Mouse (Mus musculus): ENCODE results near the gene Lrrc74a.

The Lrrc74a gene

GRCm38 (mm10) chr12:86734319-86734810 is at the start of gene Lrrc74a:
Gene Lrrc74a (plus strand): TSS chr12:86734369.
- DNase-seq, result no peak

- no peak for DNase-seq
These were observed 48.9 kb upstream of the Lrrc74a start for GRCm38 (mm10) chr12:86685275-86685674.

- no peak for DNase-seq
These were observed 47.4 kb upstream of the Lrrc74a start for GRCm38 (mm10) chr12:86686551-86687330.

- peak in 1 of 2 experiments; percentile 31 for DNase-seq
These were observed 46.7 kb upstream of the Lrrc74a start for GRCm38 (mm10) chr12:86687445-86687955.

- DNase-seq, result peak in 1 of 2 experiments; percentile 51
These were observed 46.1 kb upstream of the Lrrc74a start for GRCm38 (mm10) chr12:86687971-86688573.

GRCm38 (mm10) chr12:86688917-86689316 is 45.3 kb upstream of the Lrrc74a start:
- DNase-seq, result no peak

- DNase-seq, result peak in 1 of 2 experiments; percentile 39
These were observed 43.3 kb upstream of the Lrrc74a start for GRCm38 (mm10) chr12:86690700-86691485.

DNA sequence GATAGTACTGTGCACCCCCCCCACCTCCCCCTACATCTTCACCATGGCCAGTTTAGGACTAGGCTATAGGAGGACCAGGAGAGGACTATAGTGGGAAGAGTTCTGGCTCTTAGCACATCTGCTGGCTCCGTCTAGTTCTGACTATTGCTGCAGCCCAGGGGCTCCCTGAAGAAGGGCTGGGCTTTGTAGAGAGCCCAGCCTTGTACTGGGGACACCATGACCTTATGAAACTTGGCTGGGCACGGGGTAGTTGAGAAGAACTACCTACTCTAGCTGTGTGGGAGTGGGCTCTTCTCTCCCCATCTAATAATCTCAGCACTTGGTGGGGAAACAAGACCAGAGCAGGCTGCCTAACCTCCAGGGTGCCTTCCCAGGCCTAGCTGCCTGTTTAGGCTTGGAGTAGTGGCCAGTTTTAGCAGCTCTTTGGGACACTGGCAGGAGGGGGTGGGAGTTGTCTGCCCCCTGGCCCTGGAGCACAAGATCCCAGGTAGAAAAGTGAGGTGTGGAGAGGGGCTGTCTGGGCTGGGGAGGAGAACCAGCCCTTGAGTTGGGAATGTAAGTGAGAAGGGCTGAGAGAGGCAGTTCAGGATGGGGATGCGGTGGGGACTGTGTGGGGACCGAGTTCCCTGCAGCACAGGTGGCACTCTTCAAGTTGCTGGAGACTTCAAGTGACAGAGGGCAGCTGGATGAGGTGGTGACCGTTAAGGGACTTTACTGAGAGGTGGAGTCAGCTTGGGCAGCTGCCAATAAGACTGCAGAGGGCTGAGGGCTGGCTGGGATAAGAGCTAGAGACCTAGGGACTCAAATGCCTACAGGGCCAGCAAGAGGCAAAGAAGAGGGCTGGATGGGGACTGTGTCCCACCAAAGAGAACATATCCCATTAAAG is 41.5 kb upstream of the Lrrc74a start:
- peak; percentile 66 to 75 for DNase-seq

GRCm38 (mm10) chr12:86693389-86693788 is 40.8 kb upstream of the Lrrc74a start:
- no peak for DNase-seq

DNA sequence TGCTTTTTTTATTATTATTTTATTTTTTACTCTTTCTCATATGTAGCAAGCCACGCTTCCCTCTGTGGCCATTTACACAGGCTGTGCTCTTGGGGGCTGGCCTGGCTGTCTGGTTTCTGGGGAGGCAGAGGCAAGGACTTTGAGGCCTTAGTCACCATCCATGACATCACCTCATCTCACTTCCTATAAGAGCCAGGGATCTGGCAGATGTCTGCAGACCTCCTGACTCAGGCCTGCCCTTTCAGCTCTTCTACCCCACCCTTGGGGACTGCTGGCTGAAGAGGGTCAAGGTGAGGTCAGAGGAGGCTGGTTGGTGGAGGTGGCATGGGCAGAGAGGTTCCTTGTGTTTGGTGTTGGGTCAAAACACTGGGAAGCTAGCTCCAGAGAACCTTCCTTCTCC is 39.7 kb upstream of the Lrrc74a start:
- no peak for DNase-seq

- no peak for DNase-seq
These were observed 36.2 kb upstream of the Lrrc74a start for GRCm38 (mm10) chr12:86697996-86698395.

DNA sequence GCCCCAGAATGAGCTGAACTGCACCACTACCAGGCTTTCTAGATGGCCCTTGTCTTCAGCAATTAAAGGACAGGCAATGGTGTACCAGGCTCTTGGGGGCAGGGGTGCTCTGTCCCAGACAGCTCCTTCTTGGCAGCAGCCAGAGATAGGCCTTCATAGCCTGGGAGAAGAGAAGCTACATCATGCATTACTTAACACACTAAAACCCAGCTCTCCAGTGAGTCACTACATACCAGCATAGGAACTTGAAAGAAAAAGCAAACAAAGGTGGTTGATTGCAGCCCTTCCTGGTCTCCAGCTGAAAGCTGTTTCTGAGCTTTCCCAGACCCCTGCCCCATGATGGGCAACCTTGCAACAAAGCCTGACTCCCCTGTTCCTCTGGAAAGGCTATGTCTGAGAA is 35.6 kb upstream of the Lrrc74a start:
- DNase-seq, result no peak

GRCm38 (mm10) chr12:86699965-86700926 is 33.9 kb upstream of the Lrrc74a start:
- no peak for DNase-seq

DNA sequence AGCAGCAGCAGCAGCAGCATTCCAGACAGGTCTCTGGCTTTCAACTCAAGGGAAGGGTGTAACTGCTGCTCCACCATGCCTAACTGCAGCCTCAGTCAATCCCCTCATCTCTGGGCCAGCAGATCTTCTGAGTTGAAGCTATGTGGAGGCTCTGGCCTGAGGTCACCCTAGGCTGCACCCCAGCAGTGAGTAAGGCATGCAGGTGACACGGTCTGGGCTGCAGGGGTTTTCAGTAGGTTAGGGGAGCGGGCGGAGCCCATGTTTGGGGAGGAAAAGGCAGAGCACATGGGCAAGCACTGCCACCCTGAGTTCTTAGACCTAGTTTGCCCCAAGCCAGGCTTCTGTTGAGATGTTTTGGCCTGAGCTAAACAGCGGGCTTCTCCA is 33.2 kb upstream of the Lrrc74a start:
- DNase-seq, result no peak

DNA sequence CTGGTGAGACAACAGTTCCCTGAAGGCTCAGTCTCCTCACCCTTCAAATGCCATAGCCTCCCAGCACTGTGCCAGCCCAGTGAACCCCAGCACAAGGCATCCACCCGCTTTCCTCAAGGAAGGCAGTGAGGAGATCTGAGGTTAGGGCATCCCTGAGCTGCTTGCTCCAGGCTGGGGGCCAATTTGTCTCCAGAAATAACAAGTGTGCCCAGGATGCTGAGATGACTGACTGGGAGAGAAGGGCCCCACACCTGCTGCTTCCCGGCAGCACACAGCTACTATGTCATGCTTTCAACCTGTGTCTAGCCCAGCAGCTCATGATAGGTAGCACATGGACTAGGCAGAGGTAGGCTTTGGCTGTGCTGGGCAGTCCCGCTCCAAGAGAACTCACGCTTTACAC is 32.7 kb upstream of the Lrrc74a start:
- no peak for DNase-seq

- DNase-seq, result no peak
These were observed 31.5 kb upstream of the Lrrc74a start for GRCm38 (mm10) chr12:86702690-86703089.

DNA sequence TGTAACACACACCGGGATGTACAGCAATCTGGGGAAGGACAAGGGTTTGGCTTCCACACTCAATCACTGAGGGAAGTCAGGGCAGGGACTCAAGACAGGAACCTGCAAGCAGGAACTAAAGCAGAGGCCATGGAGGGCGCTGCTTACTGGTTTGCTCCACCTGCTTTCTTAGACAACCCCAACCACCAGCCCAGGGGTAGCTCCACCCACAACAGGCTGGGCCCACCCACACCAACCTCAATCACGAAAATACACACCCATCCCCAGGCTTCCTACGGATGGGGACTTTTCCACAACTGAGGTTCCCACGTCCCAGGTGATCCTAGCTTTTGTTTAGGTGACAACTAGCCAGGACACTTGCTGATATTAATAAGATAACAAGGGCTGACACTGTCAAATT is 28.3 kb upstream of the Lrrc74a start:
- DNase-seq, result no peak

DNA sequence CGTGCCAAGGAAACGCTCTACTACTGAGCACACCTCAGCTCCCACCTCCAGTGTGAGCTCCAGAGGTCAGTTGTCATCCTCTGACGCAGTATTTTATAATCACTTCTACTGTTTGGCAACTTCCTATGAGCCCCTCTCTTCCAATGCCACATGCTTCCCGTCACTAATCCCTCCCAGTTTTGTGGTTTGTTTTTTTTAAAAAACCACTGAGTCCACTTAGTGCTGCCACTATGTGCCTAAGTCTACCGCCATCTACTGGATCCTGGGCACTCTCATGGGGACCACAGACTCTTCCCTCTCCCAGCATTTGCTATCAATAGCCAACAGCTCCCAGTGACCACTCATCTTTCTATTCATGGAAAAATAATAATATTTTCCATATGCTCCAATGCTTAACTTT is 20.1 kb upstream of the Lrrc74a start:
- no peak for DNase-seq

- peak; percentile 82 to 84 for DNase-seq
These were observed 18.8 kb upstream of the Lrrc74a start for GRCm38 (mm10) chr12:86715401-86715800.

DNA sequence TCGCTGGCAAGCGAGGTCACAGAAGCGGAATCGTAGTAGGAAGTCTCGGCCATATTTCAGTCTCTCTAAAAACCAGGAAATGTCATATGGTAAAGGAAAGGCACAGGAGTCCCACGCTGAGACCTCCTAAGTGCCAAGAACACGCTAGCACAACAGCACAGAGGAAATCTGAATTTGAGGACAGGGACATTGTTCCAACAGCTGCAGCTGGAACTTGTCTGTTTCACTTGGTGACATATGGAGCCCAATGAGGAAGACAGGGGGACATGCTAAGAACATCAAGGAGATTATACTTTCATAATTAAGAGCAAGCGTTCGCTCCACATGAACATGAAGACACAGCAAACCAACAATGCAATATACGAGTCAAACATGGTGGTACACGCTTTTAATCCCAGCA is 17.2 kb upstream of the Lrrc74a start:
- no peak for DNase-seq
